Mouse (Mus musculus) kidney, postnatal 0 days (tissue): ENCODE measurements at regions not wholly inside any gene's neighbourhood (a gene's known extent, or its start where the extent isn't known, plus 50 kb on each side); places are given as distances from the start of the nearest gene placed in this dataset.

ENCODE experiments used
- ATAC-seq: fragments of 200-750 bp; cut with Nextera tagmentation; replicated peaks from 2 replicates; pipeline ENCODE4 v1.8.0; 2017; ENCODE audit warnings: low read depth, moderate number of reproducible peaks, moderate TSS enrichment, moderate library complexity; ENCODE audit not compliant: low FRiP score
- DNase-seq: peaks from one replicate; pipeline ENCODE4 v3.0.0-alpha.2; 2016; ENCODE audit warnings: low spot score
- H3K27ac ChIP-seq: fragments of 300-500 bp; sonication (generic); 2 replicates; pipeline ENCODE4 v1.5.1; 2014; ENCODE audit warnings: mild to moderate bottlenecking
- H3K27me3 ChIP-seq: fragments of 300-500 bp; sonication (generic); 2 replicates; pipeline ENCODE4 v1.6.1; 2014; ENCODE audit warnings: low read length, mixed read lengths; ENCODE audit not compliant: insufficient read depth
- H3K36me3 ChIP-seq: fragments of 300-500 bp; sonication (generic); 2 replicates; pipeline ENCODE4 v1.6.1; 2014; ENCODE audit warnings: low read length, mixed read lengths; ENCODE audit not compliant: insufficient read depth
- H3K4me1 ChIP-seq: fragments of 300-500 bp; sonication (generic); replicated peaks from 2 replicates; pipeline ENCODE4 v1.6.1; 2014; ENCODE audit warnings: antibody characterized with exemption, low read length, mixed read lengths; ENCODE audit not compliant: insufficient read depth
- H3K4me2 ChIP-seq: fragments of 300-500 bp; sonication (generic); 2 replicates; pipeline ENCODE4 v1.6.1; 2014; ENCODE audit warnings: mild to moderate bottlenecking, low read length, moderate library complexity, mixed read lengths
- H3K4me3 ChIP-seq: fragments of 300-500 bp; sonication (generic); replicated peaks from 2 replicates; pipeline ENCODE4 v1.5.1; 2014; ENCODE audit warnings: low read depth, low read length
- H3K9ac ChIP-seq: fragments of 300-500 bp; sonication (generic); 2 replicates; pipeline ENCODE4 v1.6.1; 2014; ENCODE audit warnings: low read depth, low read length
- H3K9me3 ChIP-seq: fragments of 300-500 bp; sonication (generic); replicated peaks from 2 replicates; pipeline ENCODE4 v1.6.1; 2016; ENCODE audit warnings: low read length, inconsistent platforms, mixed read lengths
- CTCF ChIP-seq: IDR thresholded peaks from 2 replicates; pipeline ENCODE4 v1.5.1; 2016; ENCODE audit warnings: antibody characterized with exemption, low read depth, mild to moderate bottlenecking, moderate library complexity
- WGBS: fragments of 180-500 bp; shearing (Covaris S2); extraction: QIAGEN DNeasy Blood & Tissue Kit; methylation state at CpG from one replicate; pipeline ENCODE4 v1.1.7; 2014; 5-methylcytosine and 5-hydroxymethylcytosine counted together

DNA sequence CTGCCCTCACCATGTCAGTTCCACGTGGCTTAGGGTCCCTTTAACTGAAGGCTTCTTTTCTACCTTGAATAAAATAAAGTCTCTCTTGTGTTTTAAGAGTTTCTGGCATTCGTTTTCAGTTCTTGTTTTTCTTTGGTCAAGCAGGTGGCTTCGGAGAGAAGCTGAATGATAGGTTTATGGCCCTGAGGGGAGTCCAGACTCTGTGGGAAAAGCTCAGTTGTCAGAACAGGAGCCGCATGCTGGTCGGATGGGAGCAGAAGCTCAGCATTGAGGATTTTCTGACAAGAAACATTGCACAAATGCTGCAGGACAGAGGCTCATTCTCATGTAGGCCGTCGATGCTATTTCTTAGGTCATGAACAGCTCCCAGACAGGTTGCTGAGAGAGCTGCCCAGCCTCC is 133.3 kb upstream of the Irx2 start:
- no peak for ATAC-seq
- WGBS: 22% methylated on average over 7 of the region's 7 CpGs
- TF ChIP-seq CTCF: no peak

GRCm38 (mm10) chr13:72497036-72497435 is 131.6 kb upstream of the Irx2 start:
- ATAC-seq (no peak), DNase-seq (no peak)
- no peak overlapping the region for H3K27ac ChIP-seq
- WGBS: 75% methylated on average over 5 of the region's 5 CpGs
- no peaks in the 10 kb centered on the region for H3K27me3 ChIP-seq
- no peak overlapping the region for H3K9ac ChIP-seq
- H3K9me3 ChIP-seq: no peaks in the 10 kb centered on the region
- H3K4me2 ChIP-seq: no peak overlapping the region
- no peaks in the 10 kb centered on the region for H3K4me1 ChIP-seq
- no peaks in the 10 kb centered on the region for H3K36me3 ChIP-seq
- TF ChIP-seq CTCF: no peak
- H3K4me3 ChIP-seq: no peak overlapping the region

More for the DNA sequence above, 133.3 kb upstream of the Irx2 start:
- Histone ChIP-seq H3K4me3 (no peak overlapping the region), H3K27me3 (no peaks in the 10 kb centered on the region), H3K9ac (no peak overlapping the region), H3K4me1 (no peaks in the 10 kb centered on the region), H3K4me2 (no peak overlapping the region), H3K9me3 (no peaks in the 10 kb centered on the region), H3K27ac (no peak overlapping the region), H3K36me3 (no peaks in the 10 kb centered on the region)
- DNase-seq: peak; percentile 54

DNA sequence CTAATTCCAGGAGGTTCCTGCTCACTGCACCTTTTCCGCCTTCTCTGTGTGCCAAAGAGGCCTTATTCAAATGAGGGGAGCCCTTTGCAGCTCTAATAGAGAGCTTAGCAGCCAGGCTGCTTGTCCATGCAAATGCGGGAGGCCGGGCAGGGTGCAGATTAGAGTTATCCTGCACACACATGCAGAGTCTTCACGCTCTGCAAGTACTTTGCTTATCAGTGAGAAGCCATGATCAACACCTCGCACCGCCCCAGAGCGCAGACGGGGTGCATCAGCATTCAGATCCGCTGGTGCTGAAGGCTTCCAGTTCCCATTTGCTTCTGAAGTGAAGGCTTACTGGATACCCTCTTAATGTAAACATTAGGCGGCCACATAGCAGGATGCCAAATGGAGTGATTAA is 131.1 kb upstream of the Irx2 start:
- DNase-seq: no peak
- Histone ChIP-seq H3K4me1 (no peaks in the 10 kb centered on the region), H3K4me3 (no peak overlapping the region), H3K9ac (no peak overlapping the region), H3K27ac (no peak overlapping the region), H3K4me2 (no peak overlapping the region), H3K36me3 (no peaks in the 10 kb centered on the region), H3K9me3 (no peaks in the 10 kb centered on the region), H3K27me3 (no peaks in the 10 kb centered on the region)
- 27% methylated on average over 10 of the region's 10 CpGs for WGBS
- no peak for TF ChIP-seq CTCF
- ATAC-seq: no peak

GRCm38 (mm10) chr13:72505954-72506353 is 122.7 kb upstream of the Irx2 start:
- H3K27me3 ChIP-seq: no peaks in the 10 kb centered on the region
- no peak for TF ChIP-seq CTCF
- no peak overlapping the region for H3K9ac ChIP-seq
- no peaks in the 10 kb centered on the region for H3K9me3 ChIP-seq
- DNase-seq (no peak), ATAC-seq (no peak)
- WGBS: 85% methylated on average over 4 of the region's 4 CpGs
- no peak overlapping the region for H3K27ac ChIP-seq
- H3K36me3 ChIP-seq: no peaks in the 10 kb centered on the region
- no peaks in the 10 kb centered on the region for H3K4me1 ChIP-seq
- no peak overlapping the region for H3K4me2 ChIP-seq
- no peak overlapping the region for H3K4me3 ChIP-seq

DNA sequence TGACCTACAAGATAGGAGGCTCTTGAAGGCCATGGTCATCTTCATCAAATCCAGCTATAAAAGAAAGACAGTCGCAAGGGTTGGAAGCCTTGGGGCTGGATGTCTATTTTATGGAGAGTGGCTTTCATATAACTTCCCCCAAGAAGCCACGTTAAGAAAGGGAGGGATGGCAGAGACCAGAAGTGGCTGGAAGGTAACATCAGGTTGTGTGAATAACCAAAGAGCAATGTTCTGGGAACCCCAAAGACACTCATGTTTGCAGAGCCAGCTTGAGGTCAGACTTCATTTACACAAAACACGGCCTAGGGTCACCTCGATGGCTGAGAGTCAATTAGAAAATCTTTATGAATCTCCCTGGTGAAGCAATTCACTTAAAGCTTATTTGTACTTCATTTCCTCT is 90.0 kb upstream of the Irx2 start:
- no peaks in the 10 kb centered on the region for H3K36me3 ChIP-seq
- no peak overlapping the region for H3K9ac ChIP-seq
- H3K27ac ChIP-seq: no peak overlapping the region
- no peak overlapping the region for H3K4me3 ChIP-seq
- no peak for TF ChIP-seq CTCF
- ATAC-seq (no peak), DNase-seq (no peak)
- H3K4me1 ChIP-seq: no peaks in the 10 kb centered on the region
- WGBS: 87% methylated on average over 4 of the region's 4 CpGs
- no peak overlapping the region for H3K4me2 ChIP-seq
- no peaks in the 10 kb centered on the region for H3K9me3 ChIP-seq
- no peaks in the 10 kb centered on the region for H3K27me3 ChIP-seq

- WGBS: 85% methylated on average over 3 of the region's 3 CpGs
- H3K27ac ChIP-seq: no peak overlapping the region
- DNase-seq: no peak
- no peak for ATAC-seq
- no peak overlapping the region for H3K9ac ChIP-seq
- H3K9me3 ChIP-seq: no peaks in the 10 kb centered on the region
- no peaks in the 10 kb centered on the region for H3K27me3 ChIP-seq
- H3K4me3 ChIP-seq: no peak overlapping the region
- no peaks in the 10 kb centered on the region for H3K4me1 ChIP-seq
- TF ChIP-seq CTCF: no peak
- H3K4me2 ChIP-seq: no peak overlapping the region
- H3K36me3 ChIP-seq: no peaks in the 10 kb centered on the region
Observed at GRCm38 (mm10) chr13:72541706-72542105, 86.9 kb upstream of the Irx2 start.

DNA sequence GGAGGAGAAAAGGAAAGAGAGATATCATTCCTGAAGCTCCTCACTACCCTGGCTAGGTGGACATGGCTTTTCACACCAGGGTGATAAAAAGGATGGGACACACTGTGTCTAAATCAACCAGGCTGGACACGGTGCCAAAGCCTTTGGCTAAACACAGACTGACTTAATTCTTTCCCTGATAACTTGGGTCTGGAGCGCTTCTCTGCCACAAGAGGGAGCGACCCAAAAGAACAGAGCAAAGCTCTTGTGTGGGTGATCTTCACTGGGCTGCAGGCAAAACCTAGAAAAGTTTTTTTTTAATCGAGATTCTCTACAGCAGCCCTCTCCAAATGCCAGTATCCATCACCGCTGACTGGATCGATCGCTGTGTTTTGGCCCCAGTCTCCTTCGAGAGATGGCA is 70.7 kb upstream of the Irx2 start:
- Histone ChIP-seq H3K4me1 (no peaks in the 10 kb centered on the region), H3K27me3 (no peaks in the 10 kb centered on the region), H3K27ac (no peak overlapping the region), H3K4me3 (no peak overlapping the region), H3K4me2 (no peak overlapping the region), H3K36me3 (no peaks in the 10 kb centered on the region), H3K9me3 (no peaks in the 10 kb centered on the region), H3K9ac (no peak overlapping the region)
- 69% methylated on average over 8 of the region's 8 CpGs for WGBS
- DNase-seq (no peak), ATAC-seq (no peak)
- 0 out of 2 replicates have a peak, but pooled peaks have one; percentile 14 for TF ChIP-seq CTCF
